Mouse (Mus musculus) limb, embryonic 15.5 days (tissue): ENCODE measurements around the gene 9130213A22Rik. TPM values are rescaled to one million over a fixed set of nuclear protein-coding genes. Genes with fewer than 3 reads are reported as not detected.

Experiments used
- ATAC-seq: fragments of 200-750 bp; cut with Nextera tagmentation; 2 replicates; pipeline ENCODE4 v1.8.0; 2017; ENCODE audit warnings: low read depth, moderate TSS enrichment; ENCODE audit not compliant: insufficient number of reproducible peaks, low FRiP score, low TSS enrichment
- H3K27ac ChIP-seq: fragments of 300-500 bp; sonication (generic); 2 replicates; pipeline ENCODE4 v1.5.1; 2015; ENCODE audit warnings: moderate library complexity, mild to moderate bottlenecking, inconsistent platforms
- H3K27me3 ChIP-seq: fragments of 300-500 bp; sonication (generic); 2 replicates; pipeline ENCODE4 v1.6.1; 2015; ENCODE audit warnings: inconsistent platforms
- H3K36me3 ChIP-seq: fragments of 300-500 bp; sonication (generic); 2 replicates; pipeline ENCODE4 v1.6.1; 2015; ENCODE audit warnings: inconsistent platforms
- H3K4me1 ChIP-seq: fragments of 300-500 bp; sonication (generic); 2 replicates; pipeline ENCODE4 v1.6.1; 2015; ENCODE audit warnings: inconsistent platforms
- H3K4me2 ChIP-seq: fragments of 300-500 bp; sonication (generic); 2 replicates; pipeline ENCODE4 v1.6.1; 2015; ENCODE audit warnings: mild to moderate bottlenecking, inconsistent platforms
- H3K4me3 ChIP-seq: fragments of 300-500 bp; sonication (generic); 2 replicates; pipeline ENCODE4 v1.5.1; 2015; ENCODE audit warnings: mild to moderate bottlenecking, inconsistent platforms
- H3K9ac ChIP-seq: fragments of 300-500 bp; sonication (generic); 2 replicates; pipeline ENCODE4 v1.6.1; 2015; ENCODE audit warnings: inconsistent platforms
- H3K9me3 ChIP-seq: fragments of 300-500 bp; sonication (generic); 2 replicates; pipeline ENCODE4 v1.6.1; 2016; ENCODE audit warnings: inconsistent platforms
- WGBS: fragments of 180-500 bp; shearing (Covaris S2); methylation state at CpG from one replicate; pipeline ENCODE4 v1.1.7; 2015; 5-methylcytosine and 5-hydroxymethylcytosine counted together
- polyA plus RNA-seq: library from polyadenylated mRNA; unstranded; fragments of >200 nt; fragmentation: Nextera tagmentation; extraction: Ambion mirVana; gene quantifications from 2 replicates; pipeline ENCODE4 v1.2.1, GENCODE M21; 2015

9130213A22Rik gene
- polyA plus RNA-seq, 1 experiment from 2014 or later: 0.49 TPM

DNA sequence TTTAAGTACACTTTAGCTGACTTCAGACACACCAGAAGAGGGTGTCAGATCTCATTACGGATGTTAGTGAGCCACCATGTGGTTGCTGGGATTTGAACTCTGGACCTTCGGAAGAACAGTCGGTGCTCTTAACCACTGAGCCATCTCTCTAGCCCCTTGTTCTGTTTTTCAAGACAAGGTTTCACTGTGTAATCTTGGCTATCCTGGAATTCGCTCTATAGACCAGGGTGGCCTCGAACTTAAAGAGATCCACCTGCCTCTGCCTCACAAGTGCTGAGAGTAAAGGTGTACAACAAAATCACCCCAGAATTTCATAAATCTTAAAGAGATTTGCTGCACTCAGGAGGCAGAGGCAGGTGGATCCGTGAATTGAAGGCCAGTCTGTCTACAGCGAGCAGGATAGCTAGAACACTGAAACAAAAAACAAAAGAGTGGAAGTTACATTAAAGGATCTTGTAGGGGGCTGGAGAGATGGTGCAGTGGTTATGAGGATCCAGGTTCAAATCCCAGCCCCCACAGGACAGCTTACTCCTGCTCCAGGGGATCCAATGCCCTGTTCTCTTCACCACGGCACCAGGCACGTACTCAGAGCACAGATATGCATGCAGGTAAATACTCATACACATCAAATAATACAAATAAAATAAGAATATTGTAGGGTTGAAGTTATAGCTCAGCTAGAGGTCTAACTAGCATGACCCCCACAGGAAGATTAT lies 46.5 kb downstream of the 9130213A22Rik start:
- no peak overlapping the region for H3K27ac ChIP-seq
- no peaks in the 10 kb centered on the region for H3K27me3 ChIP-seq
- 53% methylated on average over 9 of the region's 9 CpGs for WGBS
- H3K9me3 ChIP-seq: no peaks in the 10 kb centered on the region
- no peak overlapping the region for H3K9ac ChIP-seq
- no peak for ATAC-seq
- no peak overlapping the region for H3K4me3 ChIP-seq
- no peak overlapping the region for H3K4me2 ChIP-seq
- H3K4me1 ChIP-seq: peaks cover 36% of the 10 kb centered on the region
- no peaks in the 10 kb centered on the region for H3K36me3 ChIP-seq

DNA sequence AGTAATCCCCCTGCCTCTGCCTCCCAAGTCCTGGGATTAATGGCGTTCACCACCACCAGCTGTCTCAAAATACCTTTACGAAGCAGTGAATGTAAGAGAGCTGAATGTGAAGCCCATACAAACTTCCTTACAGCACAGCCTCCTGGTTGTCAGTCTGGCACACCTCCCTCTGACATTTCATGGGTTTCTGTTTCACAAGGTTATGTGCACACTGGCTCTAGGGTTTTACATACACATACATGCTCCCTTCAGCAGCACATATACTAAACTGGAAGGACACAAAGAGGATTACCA lies 47.7 kb downstream of the 9130213A22Rik start:
- H3K27ac ChIP-seq: peak overlapping the region; percentile 94
- 46% methylated on average over 2 of the region's 2 CpGs for WGBS
- H3K9me3 ChIP-seq: no peaks in the 10 kb centered on the region
- no peak for ATAC-seq
- no peaks in the 10 kb centered on the region for H3K36me3 ChIP-seq
- no peak overlapping the region for H3K9ac ChIP-seq
- H3K4me3 ChIP-seq: no peak overlapping the region
- H3K4me1 ChIP-seq: peaks cover 39% of the 10 kb centered on the region
- H3K4me2 ChIP-seq: no peak overlapping the region
- no peaks in the 10 kb centered on the region for H3K27me3 ChIP-seq

DNA sequence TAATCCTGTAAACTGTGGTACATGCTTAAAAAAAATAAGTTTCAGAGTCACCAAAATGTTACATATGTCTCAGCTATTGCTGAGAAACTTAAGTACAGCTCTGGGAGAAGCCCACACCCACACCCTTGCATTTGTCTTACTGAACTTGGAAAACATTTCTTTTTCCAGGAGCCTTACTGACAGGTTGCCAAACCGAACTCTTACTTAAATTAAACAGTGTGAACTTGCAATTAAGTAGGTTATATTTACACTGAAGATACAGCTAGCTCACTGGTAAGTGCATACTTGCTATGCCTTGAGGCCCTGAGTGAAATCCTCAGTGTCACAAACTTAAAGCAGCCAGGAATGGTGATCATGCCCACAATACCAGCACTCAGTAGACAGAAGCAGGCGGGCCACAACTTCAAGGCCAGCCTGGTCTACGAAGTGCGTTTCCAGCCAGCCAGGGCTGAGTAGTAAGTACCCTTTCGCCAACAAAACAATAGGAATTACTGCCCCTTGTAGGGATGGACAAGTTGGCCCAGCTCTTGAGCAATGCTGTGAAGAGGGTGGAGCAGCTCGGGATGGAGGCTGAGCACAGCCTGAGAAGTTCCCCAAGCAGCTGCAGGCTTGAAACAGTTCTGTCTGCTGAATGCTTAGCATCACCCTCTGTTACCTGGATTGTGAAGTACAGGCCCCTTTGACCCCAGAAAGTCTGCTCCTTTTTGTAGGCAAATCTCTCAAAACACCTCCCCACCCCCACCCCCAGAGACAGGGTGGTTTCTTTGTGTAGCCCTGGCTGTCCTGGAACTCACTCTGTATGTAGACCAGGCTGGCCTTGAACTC lies 48.2 kb downstream of the 9130213A22Rik start:
- Histone ChIP-seq H3K27ac (peak overlapping the region; percentile 94), H3K9ac (no peak overlapping the region), H3K27me3 (no peaks in the 10 kb centered on the region), H3K4me2 (no peak overlapping the region), H3K36me3 (no peaks in the 10 kb centered on the region), H3K4me1 (peaks cover 40% of the 10 kb centered on the region), H3K9me3 (no peaks in the 10 kb centered on the region), H3K4me3 (no peak overlapping the region)
- WGBS: 38% methylated on average over 6 of the region's 6 CpGs
- no peak for ATAC-seq

DNA sequence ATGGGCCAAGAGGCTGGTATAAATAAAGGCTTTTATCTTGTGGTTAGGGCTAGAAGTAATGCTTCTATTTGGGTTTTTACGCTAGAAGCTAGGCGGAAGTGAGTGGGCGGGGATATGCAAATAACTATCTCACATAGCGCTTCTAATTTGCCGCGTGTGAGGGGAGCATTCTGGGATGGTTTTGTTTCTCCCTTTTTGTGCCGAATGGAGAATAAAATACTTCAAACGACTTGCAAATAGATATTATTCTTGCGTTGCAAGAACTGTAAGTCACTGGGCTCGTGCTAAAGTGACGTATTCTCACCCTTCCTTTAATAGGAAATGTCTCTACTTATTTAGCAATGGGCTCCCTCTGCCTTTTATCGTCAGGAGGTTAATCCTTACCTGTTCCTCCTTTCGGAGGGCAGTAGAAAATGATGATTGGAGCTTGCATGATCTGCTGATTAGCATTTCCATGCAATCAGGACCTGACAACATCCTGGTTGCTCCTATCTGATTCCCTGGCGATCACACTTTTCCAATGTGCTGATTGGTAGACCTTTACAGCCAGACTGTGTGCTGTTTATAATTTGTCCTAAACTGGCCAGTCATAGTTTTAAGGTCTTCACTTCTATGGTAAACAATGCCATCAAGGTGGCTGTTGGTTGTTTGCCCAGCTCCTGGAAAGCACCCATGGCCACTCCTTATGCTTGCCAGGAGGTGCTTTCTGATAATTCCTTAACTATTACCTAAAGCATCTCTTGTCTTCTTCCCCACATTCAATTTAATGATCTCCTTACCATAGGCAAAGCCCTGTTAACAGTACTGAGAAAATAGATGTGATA lies 49.1 kb downstream of the 9130213A22Rik start:
- H3K27ac ChIP-seq: peak overlapping the region; percentile 94
- no peaks in the 10 kb centered on the region for H3K36me3 ChIP-seq
- H3K9me3 ChIP-seq: no peaks in the 10 kb centered on the region
- under 1% methylated on average over 14 of the region's 14 CpGs for WGBS
- no peaks in the 10 kb centered on the region for H3K27me3 ChIP-seq
- peak overlapping the region; percentile 45 for H3K4me2 ChIP-seq
- H3K4me3 ChIP-seq: peak overlapping the region; percentile 25
- H3K9ac ChIP-seq: 0 out of 2 replicates have a peak overlapping the region, but pooled peaks have one; percentile 29
- peaks cover 36% of the 10 kb centered on the region for H3K4me1 ChIP-seq
- peak; percentile 56; the same call in 1 of the 2 replicates for ATAC-seq

DNA sequence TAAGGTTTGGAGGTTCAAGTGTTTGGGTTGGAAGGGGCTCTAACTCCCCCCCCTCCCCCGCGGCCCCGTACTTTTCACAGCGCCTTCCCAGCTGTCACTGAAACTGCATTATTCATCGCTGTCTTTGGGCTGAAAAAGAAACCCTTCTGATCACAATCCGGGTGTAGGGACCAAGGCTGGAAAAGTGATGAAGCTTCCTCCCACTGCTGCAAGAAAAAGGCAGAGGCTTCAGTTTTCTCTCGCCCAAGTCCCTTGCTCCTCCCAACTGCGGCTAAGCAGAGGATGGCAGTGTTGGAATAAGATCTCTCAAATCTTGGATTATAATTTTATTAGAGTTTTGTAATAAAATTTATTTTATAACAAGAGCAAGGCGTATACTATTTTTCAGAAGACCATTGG lies 49.7 kb downstream of the 9130213A22Rik start:
- no peaks in the 10 kb centered on the region for H3K36me3 ChIP-seq
- peaks cover 37% of the 10 kb centered on the region for H3K4me1 ChIP-seq
- no peaks in the 10 kb centered on the region for H3K27me3 ChIP-seq
- peak overlapping the region; percentile 45 for H3K4me2 ChIP-seq
- H3K9me3 ChIP-seq: no peaks in the 10 kb centered on the region
- H3K9ac ChIP-seq: 0 out of 2 replicates have a peak overlapping the region, but pooled peaks have one; percentile 29
- H3K27ac ChIP-seq: peak overlapping the region; percentile 94
- WGBS: 9% methylated on average over 9 of the region's 9 CpGs
- H3K4me3 ChIP-seq: peak overlapping the region; percentile 25
- ATAC-seq: no peak

DNA sequence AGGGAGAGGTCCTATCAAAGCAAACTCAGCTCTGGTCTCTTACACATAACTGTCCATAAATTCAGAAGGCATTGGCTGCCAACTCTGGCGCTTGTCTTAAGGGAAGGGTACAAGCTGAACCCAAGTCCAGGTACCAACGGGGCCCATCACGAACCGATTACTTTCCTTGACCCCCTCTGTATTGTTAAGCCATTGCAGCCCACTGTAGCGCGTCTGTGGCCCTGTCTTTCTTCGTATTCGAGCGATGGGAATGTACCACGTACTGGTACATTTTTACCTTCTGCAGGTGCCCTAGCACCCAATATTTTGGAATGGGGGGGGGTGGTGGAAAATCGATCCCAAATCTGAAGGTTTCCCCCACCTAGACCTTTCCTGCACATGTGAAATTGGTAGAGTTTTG lies 50.2 kb downstream of the 9130213A22Rik start:
- Histone ChIP-seq H3K4me3 (no peak overlapping the region; the same call in 1 of the 2 replicates), H3K4me1 (peaks cover 41% of the 10 kb centered on the region), H3K36me3 (no peaks in the 10 kb centered on the region), H3K27ac (peak overlapping the region; percentile 94), H3K4me2 (peak overlapping the region; percentile 45), H3K9me3 (no peaks in the 10 kb centered on the region), H3K9ac (no peak overlapping the region), H3K27me3 (no peaks in the 10 kb centered on the region)
- WGBS: 82% methylated on average over 11 of the region's 11 CpGs
- no peak for ATAC-seq

DNA sequence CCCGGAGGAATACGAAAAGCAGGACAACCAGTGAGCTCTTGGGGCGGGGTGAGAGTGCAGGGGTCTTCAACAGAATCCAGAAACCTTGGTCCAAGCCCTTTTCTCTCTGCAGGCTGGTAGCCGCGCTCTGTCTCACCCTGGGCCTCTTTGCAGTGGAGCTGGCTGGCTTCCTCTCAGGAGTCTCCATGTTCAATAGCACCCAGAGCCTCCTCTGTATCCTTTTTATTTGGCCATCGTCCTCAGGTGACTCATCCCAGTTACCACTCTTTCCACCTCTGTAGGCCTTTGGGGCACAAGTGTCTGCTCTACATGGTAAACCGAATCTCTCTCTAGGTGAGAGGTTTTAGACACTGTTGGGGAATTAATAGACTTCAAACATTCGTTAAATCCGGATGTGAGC lies 51.1 kb downstream of the 9130213A22Rik start:
- Histone ChIP-seq H3K27ac (peak overlapping the region; percentile 98), H3K27me3 (no peaks in the 10 kb centered on the region), H3K4me3 (peak overlapping the region; percentile 61), H3K36me3 (no peaks in the 10 kb centered on the region), H3K9me3 (no peaks in the 10 kb centered on the region), H3K4me2 (peak overlapping the region; percentile 72), H3K9ac (peak overlapping the region; percentile 83), H3K4me1 (peaks cover 49% of the 10 kb centered on the region)
- ATAC-seq: no peak
- 24% methylated on average over 9 of the region's 9 CpGs for WGBS

DNA sequence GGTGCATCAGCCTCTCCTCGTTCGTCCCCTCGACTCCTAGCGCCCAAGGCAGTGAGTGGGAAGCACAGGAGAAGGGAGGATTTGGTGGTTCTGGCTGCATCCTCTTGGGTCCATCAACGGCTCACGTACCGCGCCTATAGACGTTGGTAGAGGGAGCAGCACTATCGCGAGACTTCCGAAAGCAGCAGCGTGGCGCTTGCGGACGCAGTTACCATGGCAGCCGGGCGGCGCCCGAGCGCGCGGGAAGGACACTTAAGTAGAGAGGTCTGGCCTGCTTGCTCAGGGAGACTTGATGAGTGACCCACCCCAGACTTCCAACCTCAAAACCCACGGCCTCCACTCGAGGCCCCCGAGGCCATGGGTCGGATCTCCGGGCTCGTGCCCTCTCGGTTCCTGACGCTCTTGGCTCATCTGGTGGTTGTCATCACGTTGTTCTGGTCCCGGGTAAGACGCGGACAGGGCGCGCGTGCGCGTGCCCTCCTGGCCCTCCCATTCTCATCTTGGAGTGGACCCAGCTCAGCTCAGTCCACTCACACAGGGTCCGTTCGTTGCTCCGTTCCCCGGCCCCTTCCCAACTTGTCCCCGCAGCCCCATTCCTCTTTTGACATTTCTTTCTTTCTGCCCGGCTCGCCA lies 51.7 kb downstream of the 9130213A22Rik start, which contains the start of gene Tmem107:
Gene Tmem107, plus strand, starts transcription at position 217 of the 633 bp plus-strand sequence.
- under 1% methylated on average over 47 of the region's 47 CpGs for WGBS
- H3K9ac ChIP-seq: peak within 1 kb of the TSS; percentile 83
- ATAC-seq: peak; percentile 84
- H3K4me3 ChIP-seq: peak within 1 kb of the TSS; percentile 61
- peaks cover 55% of the 10 kb centered on the region for H3K4me1 ChIP-seq
- H3K36me3 ChIP-seq: no peaks in the 10 kb centered on the region
- peak within 1 kb of the TSS; percentile 98 for H3K27ac ChIP-seq
- H3K4me2 ChIP-seq: peak within 1 kb of the TSS; percentile 72
- H3K27me3 ChIP-seq: no peaks in the 10 kb centered on the region
- no peaks in the 10 kb centered on the region for H3K9me3 ChIP-seq

DNA sequence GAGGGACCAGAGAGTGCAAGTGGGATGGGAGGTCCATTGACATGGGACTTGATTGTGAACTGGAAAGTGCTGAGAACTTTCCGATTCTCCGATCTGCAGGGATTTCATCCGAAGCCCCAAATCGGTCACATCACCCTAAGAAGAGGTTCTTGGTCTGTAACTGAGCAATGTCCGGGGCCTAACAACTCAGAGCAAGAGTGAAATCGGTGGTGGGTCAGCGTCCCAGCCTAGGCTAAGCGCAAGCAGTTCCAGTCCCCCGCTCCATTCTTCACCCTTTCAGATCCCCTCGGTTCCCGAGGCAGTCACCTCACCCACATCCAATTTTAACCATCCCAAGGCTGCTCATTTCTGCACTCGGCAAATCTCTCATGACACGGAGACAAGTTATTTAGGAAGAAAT lies 52.3 kb downstream of the 9130213A22Rik start:
- WGBS: 2% methylated on average over 13 of the region's 13 CpGs
- no peaks in the 10 kb centered on the region for H3K27me3 ChIP-seq
- no peaks in the 10 kb centered on the region for H3K36me3 ChIP-seq
- H3K27ac ChIP-seq: peak overlapping the region; percentile 98
- H3K4me1 ChIP-seq: peaks cover 55% of the 10 kb centered on the region
- peak overlapping the region; percentile 61 for H3K4me3 ChIP-seq
- peak overlapping the region; percentile 83 for H3K9ac ChIP-seq
- no peaks in the 10 kb centered on the region for H3K9me3 ChIP-seq
- H3K4me2 ChIP-seq: peak overlapping the region; percentile 72
- no peak for ATAC-seq
